Mouse (Mus musculus) kidney, adult 18-20 months (tissue): ENCODE results near the gene Vegfb.

ENCODE experiments used
- DNase-seq: peaks from one replicate; pipeline ENCODE4 v3.0.0; 2021

Gene Vegfb

GRCm38 (mm10) chr19:6939106-6940002, 48.1 kb downstream of the Vegfb start:
- DNase-seq, result no peak

DNA sequence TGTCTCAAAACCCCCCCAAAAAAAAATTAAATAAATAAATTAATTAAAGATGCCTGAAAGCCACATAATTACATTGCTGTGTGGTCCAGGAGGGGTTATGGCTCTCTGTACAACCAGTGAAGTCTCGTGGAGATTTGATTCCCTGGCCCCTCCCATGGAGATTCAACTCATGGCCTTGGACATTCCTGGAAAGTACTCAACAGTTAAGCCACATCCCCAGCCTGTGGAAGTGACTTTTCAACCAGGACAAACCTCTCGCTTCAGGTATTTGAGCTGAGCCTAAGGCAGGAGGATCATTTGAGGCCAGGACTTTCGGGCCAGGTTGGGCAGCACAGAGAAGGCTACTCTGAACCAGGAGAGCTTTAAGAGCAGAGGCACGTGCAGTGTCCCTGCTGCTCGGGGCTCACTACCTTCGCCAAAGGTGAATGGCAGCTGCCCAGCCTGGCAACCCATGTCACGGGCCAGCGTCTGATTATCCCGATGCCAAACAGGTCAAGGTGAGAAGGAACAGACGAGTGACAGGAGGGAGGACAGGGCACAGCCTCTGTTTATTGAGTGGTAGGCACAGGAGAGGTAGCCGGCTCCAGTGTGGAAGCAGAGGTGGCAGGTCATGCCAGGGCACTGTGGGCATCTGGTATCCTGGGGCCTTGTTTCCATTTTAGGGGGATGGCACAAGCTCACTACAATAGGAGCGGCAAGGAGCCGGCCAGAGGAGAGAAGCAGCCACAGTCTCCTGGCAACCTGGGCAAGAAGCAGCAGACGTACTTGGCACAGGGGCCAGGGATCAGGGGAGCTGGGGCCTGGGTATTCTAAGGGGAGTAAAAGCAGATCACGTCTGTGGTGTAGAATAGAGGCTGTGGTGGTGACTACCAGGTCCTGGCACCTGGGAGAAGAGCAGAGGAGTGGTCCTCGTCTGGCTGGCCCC, 49.6 kb downstream of the Vegfb start:
- no peak for DNase-seq

GRCm38 (mm10) chr19:6936299-6936698, 51.2 kb downstream of the Vegfb start:
- no peak for DNase-seq

DNA sequence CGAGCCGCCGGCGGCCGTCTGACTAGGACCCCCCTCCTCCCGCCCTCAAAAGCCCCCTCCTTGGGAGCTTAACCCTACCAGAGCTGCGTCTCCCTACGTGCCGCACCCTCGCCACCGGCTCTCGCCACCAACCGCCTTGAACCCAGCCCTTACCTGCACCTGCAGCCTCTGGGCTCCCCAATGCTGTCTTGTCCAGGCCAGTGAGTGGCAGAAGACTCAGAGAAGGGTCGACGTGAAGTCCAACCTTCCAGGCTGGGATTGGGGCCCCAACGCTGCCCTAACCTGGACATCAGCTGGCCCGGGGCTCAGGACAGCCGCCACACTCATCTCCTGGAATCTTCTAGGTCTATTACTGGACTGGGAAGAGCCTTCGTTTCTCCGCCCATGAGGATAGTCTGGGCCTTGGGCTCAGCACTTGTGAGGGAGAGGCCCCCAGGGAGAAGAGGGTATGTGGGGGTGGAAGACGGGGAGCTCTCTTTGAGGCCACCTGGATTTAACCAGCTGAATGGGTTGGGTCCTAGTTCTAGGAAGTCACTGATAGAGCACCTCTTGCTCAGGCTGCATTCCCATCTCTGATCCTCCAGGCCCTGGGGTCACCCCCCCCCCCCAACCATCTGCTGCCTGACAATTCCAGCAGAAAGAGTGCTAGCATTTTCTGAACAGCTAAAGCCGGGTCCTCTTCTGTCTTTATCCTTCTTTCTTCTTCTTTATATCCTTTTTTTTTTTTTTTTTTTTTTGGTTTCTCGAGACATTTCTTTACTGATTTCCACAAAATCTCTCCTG, 53.1 kb downstream of the Vegfb start, which contains the start of gene Kcnk4:
Kcnk4 (minus strand) TSS at position 321 of the 783 bp plus-strand sequence.
- no peak for DNase-seq

DNA sequence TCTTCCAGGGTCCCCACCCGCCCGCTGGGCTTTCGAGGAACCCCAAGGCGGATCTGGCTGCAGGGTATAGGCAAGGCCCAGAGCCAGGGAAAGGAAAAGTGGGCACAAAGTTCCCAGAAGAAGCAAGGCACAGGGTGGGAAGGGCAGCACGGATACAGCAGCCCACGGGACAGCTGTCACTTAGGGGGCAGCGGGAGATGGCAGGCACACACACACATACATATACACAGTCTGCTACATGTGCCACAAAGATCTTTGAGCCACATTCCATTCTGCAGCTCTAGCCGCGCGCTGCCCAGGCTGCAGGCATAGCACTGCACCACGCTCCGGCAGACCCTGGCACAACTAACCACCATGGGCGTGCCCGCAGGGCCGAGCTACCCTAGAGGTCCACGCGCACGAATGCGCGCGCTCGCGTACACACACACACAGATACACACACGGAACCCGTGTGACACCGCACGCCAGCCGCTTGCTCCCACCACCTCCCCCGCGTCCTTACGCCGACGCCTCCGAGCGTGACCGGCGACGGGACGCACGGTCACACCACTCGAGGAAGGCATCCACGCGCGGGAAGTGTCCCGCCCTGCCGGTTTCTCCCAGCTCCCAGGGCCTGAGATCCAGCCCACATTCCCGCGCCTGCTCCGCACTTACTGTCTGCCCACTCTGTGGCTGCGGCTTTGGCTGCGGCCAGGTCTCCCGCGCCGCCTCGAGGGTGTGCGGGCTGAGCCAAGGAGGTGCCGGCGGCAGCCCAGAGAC, 53.8 kb downstream of the Vegfb start:
- DNase-seq, result peak; percentile 44

DNA sequence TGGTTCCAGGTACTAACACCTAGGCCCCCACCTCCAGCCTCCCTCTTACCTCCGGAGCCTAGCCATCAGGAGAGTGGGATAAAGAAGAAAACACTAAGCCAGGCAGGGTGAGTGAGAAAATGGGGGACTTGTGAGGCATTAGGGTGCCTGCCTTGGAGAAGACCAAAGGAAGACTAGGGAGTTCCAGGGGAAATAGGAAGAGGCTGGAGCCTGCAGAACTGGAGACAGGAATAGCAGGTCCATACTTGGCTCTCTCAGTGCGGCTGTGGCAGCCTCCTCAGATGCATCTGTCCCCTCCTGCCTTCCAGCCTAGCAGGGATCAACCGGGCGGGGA, 54.4 kb downstream of the Vegfb start:
- no peak for DNase-seq
